Mouse (Mus musculus) heart, postnatal 0 days (tissue): Measurements from ENCODE around the gene Wnk3. TPM values are rescaled to one million over a fixed set of nuclear protein-coding genes. Genes with fewer than 3 reads are reported as not detected.
"Not testable (repeated sequence)": the region's sequence is repeated elsewhere in the genome, so short reads cannot be mapped to it uniquely, and the experiment has no call there.

Source experiments
- ATAC-seq: fragments of 200-750 bp; cut with Nextera tagmentation; 2 replicates; pipeline ENCODE4 v1.8.0; 2017; ENCODE audit warnings: low read depth, moderate number of reproducible peaks, moderate library complexity; ENCODE audit not compliant: insufficient read depth
- DNase-seq: peaks from one replicate; pipeline ENCODE4 v3.0.0-alpha.2; 2016; ENCODE audit warnings: low spot score
- H3K27ac ChIP-seq: fragments of 300-500 bp; sonication (generic); 2 replicates; pipeline ENCODE4 v1.5.1; 2014; ENCODE audit warnings: low read depth, mild to moderate bottlenecking
- H3K27me3 ChIP-seq: fragments of 300-500 bp; sonication (generic); 2 replicates; pipeline ENCODE4 v1.6.1; 2014; ENCODE audit warnings: low read length, mixed read lengths; ENCODE audit not compliant: control insufficient read depth, insufficient read depth
- H3K36me3 ChIP-seq: fragments of 300-500 bp; sonication (generic); replicated peaks from 2 replicates; pipeline ENCODE4 v1.6.1; 2014; ENCODE audit warnings: low read length, mixed read lengths; ENCODE audit not compliant: control insufficient read depth, insufficient read depth
- H3K4me1 ChIP-seq: fragments of 300-500 bp; sonication (generic); 2 replicates; pipeline ENCODE4 v1.6.1; 2014; ENCODE audit warnings: antibody characterized with exemption; ENCODE audit not compliant: control insufficient read depth, insufficient read depth
- H3K4me2 ChIP-seq: fragments of 300-500 bp; sonication (generic); 2 replicates; pipeline ENCODE4 v1.6.1; 2014; ENCODE audit warnings: low read depth, mild to moderate bottlenecking, low read length, moderate library complexity
- H3K4me3 ChIP-seq: fragments of 300-500 bp; sonication (generic); 2 replicates; pipeline ENCODE4 v1.5.1; 2014; ENCODE audit warnings: low read depth, low read length
- H3K9ac ChIP-seq: fragments of 300-500 bp; sonication (generic); replicated peaks from 2 replicates; pipeline ENCODE4 v1.6.1; 2014; ENCODE audit warnings: low read depth, low read length, mixed read lengths
- H3K9me3 ChIP-seq: fragments of 300-500 bp; sonication (generic); replicated peaks from 2 replicates; pipeline ENCODE4 v1.6.1; 2016; ENCODE audit warnings: low read length; ENCODE audit not compliant: control insufficient read depth
- CTCF ChIP-seq: IDR thresholded peaks from 2 replicates; pipeline ENCODE4 v1.5.1; 2016; ENCODE audit warnings: antibody characterized with exemption, control low read depth, low read depth
- EP300 ChIP-seq: IDR thresholded peaks from 2 replicates; pipeline ENCODE4 v1.6.1; 2016; ENCODE audit warnings: antibody characterized with exemption, low read depth
- WGBS: fragments of 180-500 bp; shearing (Covaris S2); extraction: QIAGEN DNeasy Blood & Tissue Kit; methylation state at CpG from one replicate; pipeline ENCODE4 v1.1.7; 2014; 5-methylcytosine and 5-hydroxymethylcytosine counted together
- polyA plus RNA-seq: library from polyadenylated mRNA; unstranded; fragments of >200 nt; fragmentation: Nextera tagmentation; extraction: Ambion mirVana; gene quantifications from 2 replicates; pipeline ENCODE4 v1.2.1, GENCODE M21; 2015
- total RNA-seq: library from RNA; depleted of rRNA; stranded (reverse); fragments of >200 nt; gene quantifications from 2 replicates; pipeline ENCODE4 v1.2.3, GENCODE M21; 2014; ENCODE audit warnings: low replicate concordance; rRNA removed

Wnk3 gene
- total RNA-seq (0.35 and 3.1 TPM in 2 replicates), polyA plus RNA-seq (0.18 and 0.37 TPM in 2 replicates)

- Histone ChIP-seq H3K4me3 (no peak within 1 kb of the TSS), H3K4me1 (no peaks in the 10 kb centered on the region), H3K36me3 (no peaks in the 10 kb centered on the region), H3K27me3 (no peaks in the 10 kb centered on the region), H3K27ac (no peak within 1 kb of the TSS), H3K4me2 (no peak within 1 kb of the TSS), H3K9ac (no peak within 1 kb of the TSS), H3K9me3 (no peaks in the 10 kb centered on the region)
- TF ChIP-seq CTCF: no peak
- no peak for TF ChIP-seq EP300
- no peak for ATAC-seq
- no peak for DNase-seq
- 90% methylated on average over 2 of the region's 2 CpGs for WGBS
Observed at GRCm38 (mm10) chrX:151197778-151198177, at the start of gene Wnk3. Wnk3 (plus strand) TSS chrX:151198078.

GRCm38 (mm10) chrX:151158414-151158813 lies 39.5 kb upstream of the Wnk3 start:
- no peak overlapping the region for H3K27ac ChIP-seq
- no peak overlapping the region for H3K9ac ChIP-seq
- 53% methylated on average over 6 of the region's 6 CpGs for WGBS
- no peak overlapping the region for H3K4me2 ChIP-seq
- no peak overlapping the region for H3K4me3 ChIP-seq
- ATAC-seq: no peak
- H3K4me1 ChIP-seq: no peaks in the 10 kb centered on the region
- H3K9me3 ChIP-seq: no peaks in the 10 kb centered on the region
- no peak for DNase-seq
- TF ChIP-seq EP300: no peak
- H3K27me3 ChIP-seq: no peaks in the 10 kb centered on the region
- H3K36me3 ChIP-seq: no peaks in the 10 kb centered on the region

- DNase-seq (peak; percentile 19), ATAC-seq (peak; percentile 73)
- peak overlapping the region; percentile 65 for H3K4me2 ChIP-seq
- no peak overlapping the region for H3K9ac ChIP-seq
- 19% methylated on average over 25 of the region's 25 CpGs for WGBS
- H3K9me3 ChIP-seq: no peaks in the 10 kb centered on the region
- peak overlapping the region; percentile 56 for H3K4me3 ChIP-seq
- H3K36me3 ChIP-seq: no peaks in the 10 kb centered on the region
- H3K27ac ChIP-seq: no peak overlapping the region; the same call in 1 of the 2 replicates
- H3K4me1 ChIP-seq: no peaks in the 10 kb centered on the region
- no peak for TF ChIP-seq CTCF
- TF ChIP-seq EP300: no peak
- no peaks in the 10 kb centered on the region for H3K27me3 ChIP-seq
Observed at GRCm38 (mm10) chrX:151168438-151169131, 29.3 kb upstream of the Wnk3 start.

- Histone ChIP-seq H3K4me3 (peak overlapping the region; percentile 56), H3K4me1 (no peaks in the 10 kb centered on the region), H3K4me2 (peak overlapping the region; percentile 65), H3K27ac (no peak overlapping the region; the same call in 1 of the 2 replicates), H3K9ac (no peak overlapping the region; the same call in 1 of the 2 replicates), H3K27me3 (no peaks in the 10 kb centered on the region), H3K36me3 (no peaks in the 10 kb centered on the region), H3K9me3 (no peaks in the 10 kb centered on the region)
- peak; percentile 91 for ATAC-seq
- peak; percentile 63 for DNase-seq
- TF ChIP-seq EP300 (no peak), CTCF (no peak)
- 14% methylated on average over 54 of the region's 58 CpGs for WGBS
Observed at GRCm38 (mm10) chrX:151169261-151169961, 28.5 kb upstream of the Wnk3 start.

GRCm38 (mm10) chrX:151173134-151173533 lies 24.7 kb upstream of the Wnk3 start:
- H3K27me3 ChIP-seq, H3K36me3 ChIP-seq, H3K9ac ChIP-seq, DNase-seq, H3K4me3 ChIP-seq, H3K9me3 ChIP-seq, H3K27ac ChIP-seq, ATAC-seq, H3K4me2 ChIP-seq, H3K4me1 ChIP-seq: not testable (repeated sequence)
- 68% methylated on average over 3 of the region's 3 CpGs for WGBS
